Mouse (Mus musculus) heart, postnatal 0 days (tissue): ENCODE measurements around the gene Emcn. TPM values are rescaled to one million over a fixed set of nuclear protein-coding genes. Genes with fewer than 3 reads are reported as not detected.

Experiments
- ATAC-seq: fragments of 200-750 bp; cut with Nextera tagmentation; 2 replicates; pipeline ENCODE4 v1.8.0; 2017; ENCODE audit warnings: low read depth, moderate number of reproducible peaks, moderate library complexity; ENCODE audit not compliant: insufficient read depth
- DNase-seq: peaks from one replicate; pipeline ENCODE4 v3.0.0-alpha.2; 2016; ENCODE audit warnings: low spot score
- H3K27ac ChIP-seq: fragments of 300-500 bp; sonication (generic); 2 replicates; pipeline ENCODE4 v1.5.1; 2014; ENCODE audit warnings: low read depth, mild to moderate bottlenecking
- H3K27me3 ChIP-seq: fragments of 300-500 bp; sonication (generic); 2 replicates; pipeline ENCODE4 v1.6.1; 2014; ENCODE audit warnings: low read length, mixed read lengths; ENCODE audit not compliant: control insufficient read depth, insufficient read depth
- H3K36me3 ChIP-seq: fragments of 300-500 bp; sonication (generic); replicated peaks from 2 replicates; pipeline ENCODE4 v1.6.1; 2014; ENCODE audit warnings: low read length, mixed read lengths; ENCODE audit not compliant: control insufficient read depth, insufficient read depth
- H3K4me1 ChIP-seq: fragments of 300-500 bp; sonication (generic); 2 replicates; pipeline ENCODE4 v1.6.1; 2014; ENCODE audit warnings: antibody characterized with exemption; ENCODE audit not compliant: control insufficient read depth, insufficient read depth
- H3K4me2 ChIP-seq: fragments of 300-500 bp; sonication (generic); 2 replicates; pipeline ENCODE4 v1.6.1; 2014; ENCODE audit warnings: low read depth, mild to moderate bottlenecking, low read length, moderate library complexity
- H3K4me3 ChIP-seq: fragments of 300-500 bp; sonication (generic); 2 replicates; pipeline ENCODE4 v1.5.1; 2014; ENCODE audit warnings: low read depth, low read length
- H3K9ac ChIP-seq: fragments of 300-500 bp; sonication (generic); replicated peaks from 2 replicates; pipeline ENCODE4 v1.6.1; 2014; ENCODE audit warnings: low read depth, low read length, mixed read lengths
- H3K9me3 ChIP-seq: fragments of 300-500 bp; sonication (generic); replicated peaks from 2 replicates; pipeline ENCODE4 v1.6.1; 2016; ENCODE audit warnings: low read length; ENCODE audit not compliant: control insufficient read depth
- CTCF ChIP-seq: IDR thresholded peaks from 2 replicates; pipeline ENCODE4 v1.5.1; 2016; ENCODE audit warnings: antibody characterized with exemption, control low read depth, low read depth
- EP300 ChIP-seq: IDR thresholded peaks from 2 replicates; pipeline ENCODE4 v1.6.1; 2016; ENCODE audit warnings: antibody characterized with exemption, low read depth
- WGBS: fragments of 180-500 bp; shearing (Covaris S2); extraction: QIAGEN DNeasy Blood & Tissue Kit; methylation state at CpG from one replicate; pipeline ENCODE4 v1.1.7; 2014; 5-methylcytosine and 5-hydroxymethylcytosine counted together
- polyA plus RNA-seq: library from polyadenylated mRNA; unstranded; fragments of >200 nt; fragmentation: Nextera tagmentation; extraction: Ambion mirVana; gene quantifications from 2 replicates; pipeline ENCODE4 v1.2.1, GENCODE M21; 2015
- total RNA-seq: library from RNA; depleted of rRNA; stranded (reverse); fragments of >200 nt; gene quantifications from 2 replicates; pipeline ENCODE4 v1.2.3, GENCODE M21; 2014; ENCODE audit warnings: low replicate concordance; rRNA removed

Gene Emcn
- total RNA-seq (54.5 and 75.2 TPM in 2 replicates), polyA plus RNA-seq (66.8 and 67.8 TPM in 2 replicates)

- DNase-seq = peak; percentile 38
- H3K4me3 ChIP-seq = peak within 1 kb of the TSS; percentile 38
- H3K27me3 ChIP-seq = no peaks in the 10 kb centered on the region
- peak within 1 kb of the TSS; percentile 28 for H3K9ac ChIP-seq
- H3K36me3 ChIP-seq = no peaks in the 10 kb centered on the region
- H3K4me2 ChIP-seq = peak within 1 kb of the TSS; percentile 42
- H3K9me3 ChIP-seq = no peaks in the 10 kb centered on the region
- TF ChIP-seq CTCF (no peak), EP300 (no peak)
- H3K27ac ChIP-seq = peak within 1 kb of the TSS; percentile 77
- H3K4me1 ChIP-seq = no peaks in the 10 kb centered on the region
- WGBS = 22% methylated on average over 8 of the region's 8 CpGs
- peak; percentile 39; the same call in 1 of the 2 replicates for ATAC-seq
Measured at GRCm38 (mm10) chr3:137340938-137341337, at the start of gene Emcn. TSS of gene Emcn (plus strand) at chr3:137341067.

- 0% methylated on average over 6 of the region's 6 CpGs for WGBS
- Histone ChIP-seq H3K27ac (peak overlapping the region; percentile 47; the same call in 1 of the 2 replicates), H3K27me3 (no peaks in the 10 kb centered on the region), H3K4me1 (peaks cover 8% of the 10 kb centered on the region; the same call in 1 of the 2 replicates), H3K9ac (no peak overlapping the region), H3K36me3 (no peaks in the 10 kb centered on the region), H3K4me3 (peak overlapping the region; percentile 25), H3K4me2 (peak overlapping the region; percentile 45), H3K9me3 (no peaks in the 10 kb centered on the region)
- peak; percentile 86 for DNase-seq
- TF ChIP-seq EP300 (peak; percentile 24; the same call in 1 of the 2 replicates), CTCF (no peak)
- ATAC-seq = peak; percentile 93
Measured at GRCm38 (mm10) chr3:137293174-137293591, 47.7 kb upstream of the Emcn start.

- no peak overlapping the region for H3K9ac ChIP-seq
- no peak overlapping the region for H3K27ac ChIP-seq
- no peak overlapping the region for H3K4me2 ChIP-seq
- WGBS = 75% methylated on average over 2 of the region's 2 CpGs
- DNase-seq = no peak
- H3K27me3 ChIP-seq = no peaks in the 10 kb centered on the region
- ATAC-seq = no peak
- H3K4me3 ChIP-seq = no peak overlapping the region
- H3K4me1 ChIP-seq = peaks cover 7% of the 10 kb centered on the region; the same call in 1 of the 2 replicates
- TF ChIP-seq EP300 (no peak), CTCF (no peak)
- H3K36me3 ChIP-seq = no peaks in the 10 kb centered on the region
- no peaks in the 10 kb centered on the region for H3K9me3 ChIP-seq
Measured at GRCm38 (mm10) chr3:137298230-137298629, 42.6 kb upstream of the Emcn start.

DNA sequence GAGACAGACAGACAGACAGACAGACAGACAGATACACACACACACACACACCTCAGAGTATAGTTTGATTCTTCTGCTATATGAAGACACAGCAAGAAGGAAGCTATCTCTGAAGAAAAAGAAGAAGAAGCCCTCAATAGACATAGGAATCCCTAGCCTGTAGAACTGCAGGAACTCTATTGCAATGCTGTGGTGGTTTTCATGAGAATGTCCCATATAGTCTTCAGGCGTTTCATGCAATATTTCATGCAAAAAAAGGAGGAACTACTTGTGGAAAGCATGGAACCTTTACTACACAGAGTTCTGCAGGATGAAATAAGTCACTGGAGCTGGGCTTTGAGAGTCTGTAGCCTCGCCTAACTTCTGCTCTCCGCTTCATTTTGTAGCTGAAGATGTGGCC, 40.7 kb upstream of the Emcn start:
- Histone ChIP-seq H3K9me3 (no peaks in the 10 kb centered on the region), H3K4me2 (no peak overlapping the region), H3K4me3 (no peak overlapping the region), H3K36me3 (no peaks in the 10 kb centered on the region), H3K9ac (no peak overlapping the region), H3K27ac (no peak overlapping the region), H3K4me1 (no peaks in the 10 kb centered on the region), H3K27me3 (no peaks in the 10 kb centered on the region)
- no peak for DNase-seq
- no peak for TF ChIP-seq EP300
- TF ChIP-seq CTCF = no peak
- WGBS = 75% methylated on average over 3 of the region's 3 CpGs
- no peak for ATAC-seq

- DNase-seq (no peak), ATAC-seq (no peak)
- Histone ChIP-seq H3K9me3 (no peaks in the 10 kb centered on the region), H3K4me1 (no peaks in the 10 kb centered on the region), H3K27ac (no peak overlapping the region), H3K36me3 (no peaks in the 10 kb centered on the region), H3K4me3 (no peak overlapping the region), H3K9ac (no peak overlapping the region), H3K27me3 (no peaks in the 10 kb centered on the region), H3K4me2 (no peak overlapping the region)
- TF ChIP-seq EP300 (no peak), CTCF (no peak)
Measured at GRCm38 (mm10) chr3:137301195-137301594, 39.7 kb upstream of the Emcn start.

- H3K27me3 ChIP-seq = no peaks in the 10 kb centered on the region
- no peaks in the 10 kb centered on the region for H3K4me1 ChIP-seq
- no peak overlapping the region for H3K4me3 ChIP-seq
- no peak for TF ChIP-seq CTCF
- no peak for TF ChIP-seq EP300
- H3K9me3 ChIP-seq = no peaks in the 10 kb centered on the region
- H3K36me3 ChIP-seq = no peaks in the 10 kb centered on the region
- H3K4me2 ChIP-seq = no peak overlapping the region
- ATAC-seq (peak; percentile 78), DNase-seq (peak; percentile 53)
- peak overlapping the region; percentile 53; the same call in 1 of the 2 replicates for H3K27ac ChIP-seq
- 40% methylated on average over 4 of the region's 4 CpGs for WGBS
- H3K9ac ChIP-seq = no peak overlapping the region
Measured at GRCm38 (mm10) chr3:137302804-137303203, 38.1 kb upstream of the Emcn start.
